Mouse (Mus musculus) cerebellum, adult 11 months (tissue): ENCODE results near the gene Fbxo46.

Source experiments
- DNase-seq: peaks from one replicate; pipeline ENCODE4 v3.0.0; 2022

Fbxo46 gene

GRCm38 (mm10) chr7:19093537-19094385 lies 25.9 kb upstream of the Fbxo46 start:
- DNase-seq: no peak

GRCm38 (mm10) chr7:19094471-19094825 lies 25.2 kb upstream of the Fbxo46 start, which contains the start of gene Six5:
Gene Six5, plus strand, starts transcription at chr7:19094594.
- DNase-seq: no peak

DNA sequence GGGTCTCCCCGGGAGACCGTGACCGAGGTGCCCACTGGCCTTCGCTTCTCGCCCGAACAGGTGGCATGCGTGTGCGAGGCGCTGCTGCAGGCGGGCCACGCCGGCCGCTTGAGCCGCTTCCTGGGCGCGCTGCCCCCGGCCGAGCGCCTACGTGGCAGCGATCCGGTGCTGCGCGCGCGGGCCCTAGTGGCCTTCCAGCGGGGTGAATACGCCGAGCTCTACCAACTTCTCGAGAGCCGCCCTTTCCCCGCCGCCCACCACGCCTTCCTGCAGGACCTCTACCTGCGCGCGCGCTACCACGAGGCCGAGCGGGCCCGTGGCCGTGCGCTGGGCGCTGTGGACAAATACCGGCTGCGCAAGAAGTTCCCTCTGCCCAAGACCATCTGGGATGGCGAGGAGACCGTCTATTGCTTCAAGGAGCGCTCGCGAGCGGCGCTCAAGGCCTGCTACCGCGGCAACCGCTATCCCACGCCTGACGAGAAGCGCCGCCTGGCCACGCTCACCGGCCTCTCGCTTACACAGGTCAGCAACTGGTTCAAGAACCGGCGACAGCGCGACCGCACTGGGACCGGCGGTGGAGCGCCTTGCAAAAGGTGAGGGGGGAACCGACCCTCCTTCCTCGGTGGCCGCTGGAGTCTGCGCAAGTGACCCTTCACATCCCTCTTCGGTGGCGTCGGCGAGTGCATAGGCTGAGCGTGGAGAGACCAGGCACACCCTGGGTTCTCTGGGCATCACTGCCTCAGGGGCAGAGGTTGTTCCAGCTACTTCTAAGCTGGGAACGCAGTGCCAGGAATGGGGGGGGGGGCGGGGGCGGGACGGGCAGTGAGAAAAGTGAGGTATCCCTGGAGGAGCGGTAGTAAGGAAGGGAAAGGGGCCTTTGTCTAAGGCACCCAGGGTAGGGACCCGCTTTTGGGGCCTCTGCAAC lies 24.6 kb upstream of the Fbxo46 start:
- DNase-seq: no peak

GRCm38 (mm10) chr7:19095751-19096110 lies 23.9 kb upstream of the Fbxo46 start:
- DNase-seq: no peak

DNA sequence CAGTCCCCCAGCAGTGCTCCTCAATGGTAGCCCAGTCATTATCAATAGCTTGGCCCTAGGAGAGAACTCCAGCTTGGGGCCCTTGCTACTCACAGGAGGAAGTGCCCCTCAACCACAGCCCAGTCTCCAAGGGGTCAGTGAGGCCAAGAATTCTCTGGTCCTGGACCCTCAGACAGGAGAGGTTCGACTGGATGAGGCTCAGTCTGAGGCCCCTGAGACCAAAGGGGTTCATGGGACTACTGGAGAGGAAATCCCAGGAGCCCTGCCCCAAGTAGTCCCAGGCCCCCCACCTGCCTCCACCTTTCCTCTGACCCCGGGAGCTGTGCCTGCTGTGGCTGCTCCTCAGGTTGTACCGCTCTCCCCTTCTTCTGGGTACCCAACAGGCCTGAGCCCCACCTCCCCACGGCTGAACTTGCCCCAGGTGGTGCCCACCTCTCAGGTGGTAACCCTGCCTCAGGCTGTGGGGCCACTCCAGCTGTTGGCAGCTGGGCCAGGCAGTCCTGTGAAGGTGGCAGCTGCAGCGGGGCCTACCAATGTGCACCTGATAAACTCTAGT lies 23.2 kb upstream of the Fbxo46 start:
- DNase-seq: no peak

- no peak for DNase-seq
Measured at GRCm38 (mm10) chr7:19097217-19097616, 22.4 kb upstream of the Fbxo46 start.

DNA sequence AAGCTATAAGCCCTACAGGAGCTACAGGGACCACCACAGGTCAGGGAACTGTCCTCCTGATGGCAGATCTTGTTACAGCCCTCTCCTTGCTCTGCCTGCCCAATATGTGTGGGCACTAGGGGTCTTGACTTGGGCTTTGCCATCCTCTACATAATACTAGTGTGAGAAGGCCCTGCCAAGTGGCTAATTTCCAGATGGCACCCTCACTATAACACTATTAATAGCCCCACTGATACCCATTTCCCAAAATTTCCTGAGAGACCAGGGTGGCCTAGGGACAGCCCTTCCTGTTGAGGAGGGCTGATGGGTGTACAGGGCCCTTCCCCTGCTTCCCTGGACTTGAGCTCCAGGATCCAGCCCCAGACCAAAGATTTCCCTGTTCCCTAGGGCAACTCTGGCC lies 21.8 kb upstream of the Fbxo46 start:
- no peak for DNase-seq

- DNase-seq: no peak
Measured at GRCm38 (mm10) chr7:19098811-19099210, 20.8 kb upstream of the Fbxo46 start.

GRCm38 (mm10) chr7:19100290-19100689 lies 19.4 kb upstream of the Fbxo46 start:
- no peak for DNase-seq

- DNase-seq: no peak
Measured at GRCm38 (mm10) chr7:19103741-19104140, 15.9 kb upstream of the Fbxo46 start.

DNA sequence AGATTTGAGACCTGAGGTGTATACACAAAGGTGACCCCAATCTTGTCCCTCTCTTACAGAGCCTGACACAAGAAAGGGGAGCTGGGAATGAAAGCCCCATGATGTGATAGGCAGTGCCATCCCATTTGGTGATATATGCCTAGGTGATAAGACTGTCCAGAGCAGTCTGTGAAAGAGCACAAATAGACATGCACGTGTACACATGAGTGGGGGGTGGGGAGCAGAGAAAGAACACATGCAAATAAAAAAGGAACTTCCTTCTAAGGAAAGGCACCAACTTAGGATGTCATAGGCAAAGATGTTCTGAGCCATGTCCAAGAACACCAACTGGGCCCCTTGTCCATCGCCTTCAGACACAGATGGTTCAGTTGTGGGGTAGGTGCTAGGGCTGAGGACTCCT lies 15.2 kb upstream of the Fbxo46 start:
- no peak for DNase-seq

DNA sequence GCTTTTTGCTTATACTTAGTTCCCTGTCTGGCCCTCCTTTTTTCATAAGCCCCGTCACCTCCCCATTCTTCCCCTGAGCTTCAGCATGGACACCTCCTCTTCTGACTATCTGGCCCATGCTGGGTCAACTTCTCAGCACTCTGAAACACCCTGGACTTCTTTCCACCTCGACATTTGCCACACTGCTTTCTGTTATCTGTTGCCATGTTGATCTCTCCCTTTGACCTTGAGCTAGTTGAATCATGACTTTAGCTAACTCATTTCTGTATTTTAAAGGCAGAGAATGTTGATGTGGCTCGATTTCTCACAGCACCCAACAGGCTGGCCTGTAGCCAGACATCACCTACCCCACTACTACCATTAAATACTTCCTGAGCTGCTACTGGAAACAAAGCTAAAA lies 12.2 kb upstream of the Fbxo46 start:
- DNase-seq: no peak

- DNase-seq: no peak
Measured at GRCm38 (mm10) chr7:19109565-19109964, 10.1 kb upstream of the Fbxo46 start.

DNA sequence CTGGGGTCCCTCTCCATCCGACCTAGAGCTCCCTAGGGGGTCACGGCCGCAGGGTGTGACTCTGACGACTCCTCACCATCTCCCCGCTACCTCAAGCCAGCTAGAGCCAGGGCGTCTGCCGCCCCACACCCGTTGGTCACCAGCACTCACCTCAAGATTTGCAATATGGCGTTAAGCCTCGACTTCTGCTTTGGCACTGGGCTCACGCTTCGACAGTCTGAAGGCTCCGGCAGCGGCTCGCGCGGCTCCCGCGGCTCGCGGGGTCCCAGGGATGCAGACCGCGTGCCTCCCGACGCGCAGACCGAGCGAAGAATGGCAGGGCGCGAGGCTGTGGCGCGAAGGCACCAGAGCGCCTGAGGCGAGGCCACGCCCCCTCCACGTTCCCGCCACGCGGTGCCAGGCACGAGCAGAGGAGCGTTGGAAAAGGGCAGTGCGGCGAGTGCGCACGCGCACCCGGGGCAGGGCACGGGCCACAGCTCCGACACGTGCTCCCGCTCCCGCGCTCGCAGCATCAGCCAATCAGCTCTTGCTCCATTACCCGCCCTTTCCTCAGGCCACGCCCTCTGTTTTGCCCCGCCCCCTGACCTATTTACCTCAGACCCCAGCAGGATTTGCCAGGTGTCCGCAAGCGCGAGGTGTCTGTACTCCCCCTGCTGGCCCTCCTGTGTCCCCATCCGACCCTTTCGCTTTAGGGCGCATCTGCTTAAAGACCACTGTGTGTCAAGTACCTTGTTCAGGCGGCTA lies 1.5 kb upstream of the Fbxo46 start, which contains the start of gene Gm4969:
Gene Gm4969, minus strand, starts transcription at position 341 of the 744 bp plus-strand sequence.
- DNase-seq: peak; percentile 72

- DNase-seq: peak; percentile 51
Measured at GRCm38 (mm10) chr7:19119083-19119482, 576 bp upstream of the Fbxo46 start.

DNA sequence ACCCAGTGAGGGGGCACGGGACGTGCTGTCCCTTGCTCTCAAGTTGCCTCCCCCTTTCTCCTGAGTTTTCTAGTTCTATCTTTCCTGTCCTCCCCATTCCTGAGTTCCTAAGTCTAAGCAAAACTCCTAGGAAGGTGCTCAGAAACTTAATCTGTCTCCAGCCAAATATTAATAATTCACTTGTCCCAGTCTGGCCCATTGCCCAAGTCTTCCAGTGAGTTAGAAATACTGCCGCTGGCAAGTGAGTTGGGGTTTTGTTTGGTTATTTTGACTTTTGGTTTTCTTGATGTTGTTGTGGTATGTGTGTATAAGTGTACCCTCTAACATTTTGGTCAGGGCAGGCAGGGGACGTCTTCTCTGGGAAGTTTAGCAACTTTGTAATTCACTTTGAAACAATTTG lies 2.0 kb downstream of the Fbxo46 start:
- DNase-seq: no peak

DNA sequence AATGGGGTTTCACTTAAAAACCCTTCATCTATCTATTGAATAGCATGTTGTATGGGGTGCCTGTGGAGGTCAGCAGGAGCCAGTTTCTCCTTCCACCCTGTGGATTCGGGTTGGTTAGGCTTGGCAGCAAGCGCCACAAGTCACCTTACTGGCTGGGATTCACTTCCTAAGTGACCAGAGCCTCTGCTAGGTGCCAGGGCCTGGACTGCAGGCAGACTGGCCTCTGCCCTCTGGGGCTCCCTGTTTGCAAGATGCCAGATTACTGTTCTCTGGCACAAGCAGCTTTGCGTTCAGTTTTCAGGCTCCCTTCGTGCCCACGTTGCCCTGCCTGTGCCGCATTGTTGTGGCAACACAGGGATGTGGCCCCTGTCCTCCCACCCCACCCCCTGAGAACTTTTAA lies 5.1 kb downstream of the Fbxo46 start:
- no peak for DNase-seq

- no peak for DNase-seq
Measured at GRCm38 (mm10) chr7:19127744-19128143, 8.1 kb downstream of the Fbxo46 start.

- DNase-seq: no peak
Measured at GRCm38 (mm10) chr7:19129396-19129795, 9.7 kb downstream of the Fbxo46 start.

DNA sequence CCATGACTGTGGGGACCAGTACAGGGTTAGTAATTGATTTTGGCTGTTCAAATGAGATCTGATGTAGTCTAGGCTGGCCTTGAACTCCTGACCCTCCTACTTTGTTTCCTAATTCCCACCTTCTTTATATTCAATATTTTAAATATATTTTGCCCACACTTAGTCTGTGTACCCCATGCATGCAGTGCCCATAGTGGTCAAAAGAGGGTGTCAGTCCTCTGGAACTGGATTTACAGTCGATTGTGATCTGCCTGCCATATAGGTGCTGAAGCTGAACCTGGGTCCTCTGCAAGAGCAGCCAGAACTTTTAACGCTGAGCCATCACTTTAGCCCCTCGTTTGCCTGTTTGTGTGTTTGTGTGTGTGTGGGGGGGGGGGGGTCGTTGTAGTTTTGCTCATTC lies 11.0 kb downstream of the Fbxo46 start:
- no peak for DNase-seq

GRCm38 (mm10) chr7:19131324-19131848 lies 11.7 kb downstream of the Fbxo46 start:
- peak; percentile 97 for DNase-seq

DNA sequence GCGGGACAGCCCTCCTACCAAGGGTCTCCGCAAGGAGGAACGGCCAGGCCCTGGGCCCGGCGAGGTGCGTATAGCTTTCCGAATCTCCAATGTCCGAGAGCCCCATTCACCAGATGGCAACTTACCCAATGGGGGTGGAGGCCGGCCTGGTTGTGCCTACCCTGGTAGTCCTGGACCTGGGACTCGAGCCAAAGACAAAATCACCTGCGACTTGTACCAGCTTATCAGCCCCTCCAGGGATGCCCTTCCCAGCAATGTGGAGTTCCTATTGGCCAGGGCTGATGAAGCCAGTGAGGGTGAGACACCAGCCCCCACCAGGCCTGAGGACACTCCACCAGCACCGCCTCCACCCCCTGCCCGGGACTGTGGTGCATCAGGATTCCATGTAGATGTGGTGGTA lies 16.5 kb downstream of the Fbxo46 start:
- no peak for DNase-seq
